Mouse (Mus musculus) liver, embryonic 13.5 days (tissue): ENCODE results near the gene Uqcc2. TPM values are rescaled to one million over a fixed set of nuclear protein-coding genes. Genes with fewer than 3 reads are reported as not detected.

ENCODE experiments used
- ATAC-seq: fragments of 200-750 bp; cut with Nextera tagmentation; 2 replicates; pipeline ENCODE4 v1.8.0; 2017; ENCODE audit warnings: low read depth, mild to moderate bottlenecking, moderate number of reproducible peaks, moderate library complexity
- DNase-seq: peaks from one replicate; pipeline ENCODE4 v3.0.0; 2022
- H3K27ac ChIP-seq: fragments of 300-500 bp; sonication (generic); 2 replicates; pipeline ENCODE4 v1.5.1; 2015; ENCODE audit warnings: moderate library complexity, mild to moderate bottlenecking, inconsistent platforms
- H3K27me3 ChIP-seq: fragments of 300-500 bp; sonication (generic); 2 replicates; pipeline ENCODE4 v1.6.1; 2015; ENCODE audit warnings: mild to moderate bottlenecking, inconsistent platforms
- H3K36me3 ChIP-seq: fragments of 300-500 bp; sonication (generic); 2 replicates; pipeline ENCODE4 v1.6.1; 2015; ENCODE audit warnings: mild to moderate bottlenecking, inconsistent platforms
- H3K4me1 ChIP-seq: fragments of 300-500 bp; sonication (generic); replicated peaks from 2 replicates; pipeline ENCODE4 v1.6.1; 2015; ENCODE audit warnings: inconsistent platforms
- H3K4me2 ChIP-seq: fragments of 300-500 bp; sonication (generic); 2 replicates; pipeline ENCODE4 v1.6.1; 2015; ENCODE audit warnings: inconsistent platforms, mild to moderate bottlenecking, moderate library complexity
- H3K4me3 ChIP-seq: fragments of 300-500 bp; sonication (generic); replicated peaks from 2 replicates; pipeline ENCODE4 v1.5.1; 2015; ENCODE audit warnings: mild to moderate bottlenecking, inconsistent platforms
- H3K9ac ChIP-seq: fragments of 300-500 bp; sonication (generic); 2 replicates; pipeline ENCODE4 v1.6.1; 2015; ENCODE audit warnings: mild to moderate bottlenecking, inconsistent platforms
- H3K9me3 ChIP-seq: fragments of 300-500 bp; sonication (generic); replicated peaks from 2 replicates; pipeline ENCODE4 v1.6.1; 2016; ENCODE audit warnings: inconsistent platforms
- WGBS: fragments of 180-500 bp; shearing (Covaris S2); methylation state at CpG from one replicate; pipeline ENCODE4 v1.1.7; 2015; ENCODE audit not compliant: insufficient replicate concordance; 5-methylcytosine and 5-hydroxymethylcytosine counted together
- microRNA-seq: library from miRNA; unstranded; fragments of <30 nt; microRNA quantifications from one replicate; pipeline ENCODE4, GENCODE M21; 2016
- polyA plus RNA-seq: library from polyadenylated mRNA; unstranded; fragments of >200 nt; fragmentation: Nextera tagmentation; extraction: Ambion mirVana; gene quantifications from 2 replicates; pipeline ENCODE4 v1.2.1, GENCODE M21; 2015

Uqcc2 gene
- polyA plus RNA-seq, 1 experiment from 2014 or later = 211 TPM

DNA sequence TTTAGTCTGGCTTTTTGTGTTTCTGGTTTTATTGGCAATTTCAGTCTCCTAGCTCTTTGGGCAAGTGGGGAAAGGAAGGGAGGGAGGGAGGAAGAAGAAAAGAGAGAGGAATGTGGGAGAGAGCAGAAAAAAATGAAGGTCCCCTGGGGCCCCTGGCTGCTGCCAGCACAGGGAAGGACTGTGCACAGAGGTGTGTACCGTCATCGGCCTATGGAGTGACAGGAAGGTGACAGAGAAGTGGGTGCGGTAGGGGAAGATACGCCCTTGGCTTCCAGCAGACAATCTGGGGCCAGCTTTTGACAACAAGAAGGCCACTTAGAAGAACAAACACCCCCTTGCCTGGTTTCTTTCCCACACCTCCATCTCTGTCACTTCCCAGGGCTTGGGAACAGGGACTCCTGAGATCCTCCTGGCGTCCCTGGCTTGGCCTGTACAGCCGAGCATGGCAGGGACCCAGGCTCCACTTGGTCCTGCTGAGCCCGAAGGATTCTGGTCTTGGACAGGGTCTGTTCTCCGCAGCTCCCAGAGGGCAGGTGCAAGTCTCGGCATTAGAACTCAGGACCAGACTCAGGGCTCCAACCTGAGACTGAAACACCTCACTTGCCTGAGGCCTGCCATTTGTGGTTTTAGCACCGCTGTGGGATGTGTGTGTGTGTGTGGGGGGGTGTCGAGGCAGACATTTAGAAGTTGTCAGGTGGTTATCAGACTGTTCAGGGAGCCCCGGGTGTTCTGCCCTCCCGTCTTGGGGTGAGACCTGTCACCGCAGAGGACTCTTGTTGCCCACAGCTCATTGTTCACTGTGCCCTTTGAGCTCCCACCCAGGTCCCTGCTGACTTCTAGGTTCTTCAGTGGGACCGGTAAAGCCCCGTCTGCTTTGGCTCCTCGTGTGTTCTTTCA, 58.6 kb downstream of the Uqcc2 start:
- ATAC-seq (no peak), DNase-seq (no peak)
- Histone ChIP-seq H3K4me2 (no peak overlapping the region), H3K36me3 (no peaks in the 10 kb centered on the region), H3K27ac (no peak overlapping the region), H3K27me3 (no peaks in the 10 kb centered on the region), H3K4me1 (peaks cover 22% of the 10 kb centered on the region), H3K4me3 (no peak overlapping the region), H3K9ac (no peak overlapping the region), H3K9me3 (no peaks in the 10 kb centered on the region)
- 55% methylated on average over 17 of the region's 17 CpGs for WGBS

DNA sequence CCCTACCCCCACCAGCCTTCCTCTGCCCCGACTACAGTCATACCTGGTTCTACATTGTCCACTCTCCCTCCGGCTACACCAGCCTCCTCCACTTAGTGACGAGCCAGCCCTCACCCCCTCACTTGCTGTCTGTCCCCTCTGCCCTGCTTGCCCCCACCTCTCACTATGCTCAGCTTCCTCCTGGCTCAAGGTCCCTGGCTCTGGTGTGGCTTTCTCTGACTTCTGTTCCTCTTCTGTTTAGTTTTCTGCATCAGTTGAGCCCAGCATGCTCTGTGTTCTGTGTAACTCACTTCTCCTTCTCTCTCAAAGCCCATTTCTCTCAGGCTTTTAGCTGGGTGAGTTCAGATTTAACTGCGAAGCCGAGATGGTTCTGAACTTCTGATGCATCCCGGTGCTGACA, 59.5 kb downstream of the Uqcc2 start:
- no peaks in the 10 kb centered on the region for H3K36me3 ChIP-seq
- H3K9me3 ChIP-seq = no peaks in the 10 kb centered on the region
- no peak overlapping the region for H3K4me3 ChIP-seq
- no peak overlapping the region for H3K9ac ChIP-seq
- H3K27me3 ChIP-seq = no peaks in the 10 kb centered on the region
- H3K27ac ChIP-seq = no peak overlapping the region
- 51% methylated on average over 6 of the region's 6 CpGs for WGBS
- H3K4me1 ChIP-seq = peaks cover 21% of the 10 kb centered on the region
- ATAC-seq (no peak), DNase-seq (no peak)
- H3K4me2 ChIP-seq = no peak overlapping the region

DNA sequence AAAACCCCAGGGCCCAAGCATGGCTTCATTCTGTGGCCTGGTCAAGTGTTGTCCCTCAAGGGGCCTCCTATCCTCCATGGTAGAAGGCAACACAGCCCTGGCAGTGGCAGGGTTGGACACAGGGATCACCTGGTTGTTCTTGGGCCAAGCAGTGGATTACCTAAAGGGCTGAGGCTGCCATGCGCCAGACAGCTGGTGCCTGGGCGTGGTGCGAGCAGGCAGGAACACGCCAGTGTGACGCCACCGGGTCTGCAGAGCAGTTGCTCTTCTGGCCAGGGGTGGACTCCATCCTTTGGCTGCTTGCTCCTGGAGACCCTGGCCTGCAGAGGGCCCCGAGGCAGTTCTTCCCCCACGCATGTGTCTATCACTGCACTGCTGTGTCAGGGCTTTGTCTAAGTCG, 59.9 kb downstream of the Uqcc2 start:
- no peaks in the 10 kb centered on the region for H3K9me3 ChIP-seq
- DNase-seq (no peak), ATAC-seq (no peak)
- peaks cover 21% of the 10 kb centered on the region for H3K4me1 ChIP-seq
- no peak overlapping the region for H3K9ac ChIP-seq
- H3K27ac ChIP-seq = no peak overlapping the region
- 58% methylated on average over 9 of the region's 9 CpGs for WGBS
- no peak overlapping the region for H3K4me3 ChIP-seq
- no peak overlapping the region for H3K4me2 ChIP-seq
- H3K36me3 ChIP-seq = no peaks in the 10 kb centered on the region
- no peaks in the 10 kb centered on the region for H3K27me3 ChIP-seq

DNA sequence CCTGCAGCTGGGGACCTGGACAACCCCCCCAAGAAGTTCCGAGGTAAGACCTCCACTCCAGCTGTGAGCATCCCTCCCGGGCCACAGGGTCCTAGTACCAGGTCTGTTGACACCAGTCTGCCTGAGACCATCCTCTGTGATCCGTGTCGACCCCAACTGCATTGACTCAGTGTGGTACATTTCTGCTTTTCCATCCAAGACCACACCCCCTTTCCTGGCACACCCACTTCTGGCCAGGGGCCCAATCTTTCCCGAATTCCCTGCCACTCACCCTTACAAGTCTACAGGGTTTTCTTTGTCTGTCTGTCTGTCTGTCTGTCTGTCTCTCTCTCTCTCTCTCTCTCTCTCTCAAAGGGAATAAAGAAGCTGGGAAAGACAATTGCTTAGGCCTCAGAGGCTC, 60.6 kb downstream of the Uqcc2 start:
- Histone ChIP-seq H3K4me1 (peaks cover 21% of the 10 kb centered on the region), H3K27ac (no peak overlapping the region), H3K4me3 (no peak overlapping the region), H3K36me3 (no peaks in the 10 kb centered on the region), H3K4me2 (no peak overlapping the region), H3K9me3 (no peaks in the 10 kb centered on the region), H3K9ac (no peak overlapping the region), H3K27me3 (no peaks in the 10 kb centered on the region)
- no peak for DNase-seq
- 72% methylated on average over 5 of the region's 5 CpGs for WGBS
- no peak for ATAC-seq

Small RNAs within 50 kb of the gene (microRNA-seq; reads per million reads assigned to microRNA genes)
- not detected for gene Mir7677

Other genes with a start within 250 kb of the Uqcc2 start
- 4.7 and 5.2 TPM in 2 replicates for gene Kifc5b, start 216.8 kb downstream of the Uqcc2 start, polyA plus RNA-seq
- gene Phf1, start 200.9 kb downstream of the Uqcc2 start, polyA plus RNA-seq = 1.4 and 1.6 TPM in 2 replicates
- 111 and 118 TPM in 2 replicates for gene Cuta, start 194.3 kb downstream of the Uqcc2 start, polyA plus RNA-seq
- 0.25 and 0.44 TPM in 2 replicates for gene Syngap1, start 192.7 kb downstream of the Uqcc2 start, polyA plus RNA-seq
- gene Zbtb9, start 160.7 kb downstream of the Uqcc2 start, polyA plus RNA-seq = 6.3 and 7.0 TPM in 2 replicates
- 2.4 and 3.0 TPM in 2 replicates for gene Bak1, start 104.9 kb downstream of the Uqcc2 start, polyA plus RNA-seq
- 0.48 and 0.56 TPM in 2 replicates for gene Itpr3, start 76.6 kb downstream of the Uqcc2 start, polyA plus RNA-seq
- 0.06 TPM in 1 of 2 replicates, not detected in the other for gene Ip6k3, start 33.9 kb upstream of the Uqcc2 start, polyA plus RNA-seq
- gene Lemd2, start 70.6 kb upstream of the Uqcc2 start, polyA plus RNA-seq = 3.0 and 4.6 TPM in 2 replicates